Mouse (Mus musculus) midbrain, embryonic 13.5 days (tissue): Measurements from ENCODE around the gene Sema3a. TPM values are rescaled to one million over a fixed set of nuclear protein-coding genes. Genes with fewer than 3 reads are reported as not detected.
A peak's percentile ranks its signal among the peaks of the same experiment; 100 is the strongest.

Experiments
- ATAC-seq: fragments of 200-750 bp; cut with Nextera tagmentation; 2 replicates; pipeline ENCODE4 v1.8.0; 2017; ENCODE audit warnings: mild to moderate bottlenecking, moderate TSS enrichment, moderate library complexity
- H3K27ac ChIP-seq: fragments of 300-500 bp; sonication (generic); 2 replicates; pipeline ENCODE4 v1.5.1; 2015; ENCODE audit warnings: inconsistent platforms, mild to moderate bottlenecking, moderate library complexity
- H3K27me3 ChIP-seq: fragments of 300-500 bp; sonication (generic); 2 replicates; pipeline ENCODE4 v1.6.1; 2015; ENCODE audit warnings: mild to moderate bottlenecking, inconsistent platforms
- H3K36me3 ChIP-seq: fragments of 300-500 bp; sonication (generic); 2 replicates; pipeline ENCODE4 v1.6.1; 2015; ENCODE audit warnings: mild to moderate bottlenecking, inconsistent platforms
- H3K4me1 ChIP-seq: fragments of 300-500 bp; sonication (generic); replicated peaks from 2 replicates; pipeline ENCODE4 v1.6.1; 2015; ENCODE audit warnings: inconsistent platforms
- H3K4me2 ChIP-seq: fragments of 300-500 bp; sonication (generic); replicated peaks from 2 replicates; pipeline ENCODE4 v1.6.1; 2015; ENCODE audit warnings: moderate library complexity, mild to moderate bottlenecking, inconsistent platforms
- H3K4me3 ChIP-seq: fragments of 300-500 bp; sonication (generic); replicated peaks from 2 replicates; pipeline ENCODE4 v1.5.1; 2015; ENCODE audit warnings: mild to moderate bottlenecking, inconsistent platforms
- H3K9ac ChIP-seq: fragments of 300-500 bp; sonication (generic); replicated peaks from 2 replicates; pipeline ENCODE4 v1.6.1; 2015; ENCODE audit warnings: mild to moderate bottlenecking, inconsistent platforms
- H3K9me3 ChIP-seq: fragments of 300-500 bp; sonication (generic); 2 replicates; pipeline ENCODE4 v1.6.1; 2016; ENCODE audit warnings: mild to moderate bottlenecking, inconsistent platforms
- WGBS: fragments of 180-500 bp; shearing (Covaris S2); methylation state at CpG from one replicate; pipeline ENCODE4 v1.1.7; 2015; 5-methylcytosine and 5-hydroxymethylcytosine counted together
- polyA plus RNA-seq: library from polyadenylated mRNA; unstranded; fragments of >200 nt; fragmentation: Nextera tagmentation; extraction: Ambion mirVana; gene quantifications from 2 replicates; pipeline ENCODE4 v1.2.1, GENCODE M21; 2015

Gene Sema3a
- polyA plus RNA-seq, 1 experiment from 2014 or later = 4.5 TPM

DNA sequence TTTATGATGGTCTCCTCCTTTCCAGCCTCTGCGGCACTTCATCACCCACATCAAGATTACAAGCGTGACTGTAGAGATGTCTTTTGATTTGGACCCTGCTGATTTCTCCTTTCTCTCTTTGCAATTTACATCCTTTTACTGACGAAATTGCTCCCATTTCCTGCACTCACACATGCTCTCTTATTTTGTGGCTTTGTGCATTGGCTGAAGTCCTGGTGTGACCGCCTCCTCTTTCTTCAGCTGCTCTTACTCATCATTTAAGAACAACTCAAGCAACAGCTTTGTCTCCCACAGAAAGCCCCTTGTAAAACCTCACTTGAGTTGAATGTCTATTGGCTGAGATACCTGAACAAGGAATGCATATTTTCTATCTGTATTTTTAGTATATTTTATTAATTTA lies 259.5 kb downstream of the Sema3a start:
- ATAC-seq = no peak
- H3K9me3 ChIP-seq = no peaks in the 10 kb centered on the region
- H3K27me3 ChIP-seq = peaks cover 19% of the 10 kb centered on the region
- H3K9ac ChIP-seq = no peak overlapping the region
- no peaks in the 10 kb centered on the region for H3K4me1 ChIP-seq
- WGBS = 68% methylated on average over 4 of the region's 4 CpGs
- no peak overlapping the region for H3K27ac ChIP-seq
- no peaks in the 10 kb centered on the region for H3K36me3 ChIP-seq
- H3K4me3 ChIP-seq = no peak overlapping the region
- no peak overlapping the region for H3K4me2 ChIP-seq

- H3K36me3 ChIP-seq = no peaks in the 10 kb centered on the region
- no peak overlapping the region for H3K9ac ChIP-seq
- ATAC-seq = no peak
- H3K4me1 ChIP-seq = no peaks in the 10 kb centered on the region
- peaks cover 35% of the 10 kb centered on the region for H3K27me3 ChIP-seq
- no peak overlapping the region for H3K4me2 ChIP-seq
- 91% methylated on average over 3 of the region's 3 CpGs for WGBS
- H3K9me3 ChIP-seq = no peaks in the 10 kb centered on the region
- H3K27ac ChIP-seq = no peak overlapping the region
- no peak overlapping the region for H3K4me3 ChIP-seq
Observed at GRCm38 (mm10) chr5:13386603-13387002, 261.4 kb downstream of the Sema3a start.

GRCm38 (mm10) chr5:13387679-13388078 lies 262.5 kb downstream of the Sema3a start:
- H3K4me2 ChIP-seq = no peak overlapping the region
- WGBS = 81% methylated on average over 3 of the region's 3 CpGs
- no peak overlapping the region for H3K27ac ChIP-seq
- no peaks in the 10 kb centered on the region for H3K36me3 ChIP-seq
- H3K9me3 ChIP-seq = no peaks in the 10 kb centered on the region
- ATAC-seq = no peak
- H3K4me3 ChIP-seq = no peak overlapping the region
- no peak overlapping the region for H3K9ac ChIP-seq
- H3K27me3 ChIP-seq = peaks cover 43% of the 10 kb centered on the region
- no peaks in the 10 kb centered on the region for H3K4me1 ChIP-seq

DNA sequence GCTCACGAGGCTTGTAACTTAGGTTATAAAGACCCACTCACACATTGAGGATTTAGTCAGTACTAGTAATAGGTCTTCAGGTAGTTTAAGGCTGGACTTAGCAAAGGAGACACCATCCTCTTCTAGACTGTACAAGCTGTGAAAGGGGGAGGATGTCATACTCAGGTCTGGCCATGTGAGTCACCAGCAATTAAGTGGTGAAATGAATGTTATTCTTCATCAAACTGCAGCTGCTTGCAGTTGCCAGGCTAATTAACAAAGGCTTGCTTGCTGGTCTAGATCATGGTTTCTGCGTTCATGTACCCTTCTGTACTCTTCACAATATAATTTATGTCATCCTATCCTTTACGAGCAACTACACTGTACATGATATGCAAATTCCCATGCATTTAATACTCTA lies 264.8 kb downstream of the Sema3a start:
- no peaks in the 10 kb centered on the region for H3K9me3 ChIP-seq
- H3K27me3 ChIP-seq = peaks cover 57% of the 10 kb centered on the region
- no peaks in the 10 kb centered on the region for H3K4me1 ChIP-seq
- no peak overlapping the region for H3K4me2 ChIP-seq
- WGBS = 87% methylated on average over 3 of the region's 3 CpGs
- no peak overlapping the region for H3K4me3 ChIP-seq
- no peak overlapping the region for H3K9ac ChIP-seq
- no peak for ATAC-seq
- H3K36me3 ChIP-seq = no peaks in the 10 kb centered on the region
- no peak overlapping the region for H3K27ac ChIP-seq

GRCm38 (mm10) chr5:13405432-13405831 lies 280.2 kb downstream of the Sema3a start:
- no peaks in the 10 kb centered on the region for H3K36me3 ChIP-seq
- no peak overlapping the region for H3K4me3 ChIP-seq
- 19% methylated on average over 1 of the region's 1 CpGs for WGBS
- no peaks in the 10 kb centered on the region for H3K9me3 ChIP-seq
- H3K9ac ChIP-seq = no peak overlapping the region
- H3K27me3 ChIP-seq = peaks cover 46% of the 10 kb centered on the region
- peak; percentile 27; the same call in 1 of the 2 replicates for ATAC-seq
- H3K4me1 ChIP-seq = no peaks in the 10 kb centered on the region
- no peak overlapping the region for H3K4me2 ChIP-seq
- no peak overlapping the region for H3K27ac ChIP-seq

GRCm38 (mm10) chr5:13406131-13406530 lies 280.9 kb downstream of the Sema3a start:
- H3K36me3 ChIP-seq = no peaks in the 10 kb centered on the region
- 93% methylated on average over 2 of the region's 2 CpGs for WGBS

DNA sequence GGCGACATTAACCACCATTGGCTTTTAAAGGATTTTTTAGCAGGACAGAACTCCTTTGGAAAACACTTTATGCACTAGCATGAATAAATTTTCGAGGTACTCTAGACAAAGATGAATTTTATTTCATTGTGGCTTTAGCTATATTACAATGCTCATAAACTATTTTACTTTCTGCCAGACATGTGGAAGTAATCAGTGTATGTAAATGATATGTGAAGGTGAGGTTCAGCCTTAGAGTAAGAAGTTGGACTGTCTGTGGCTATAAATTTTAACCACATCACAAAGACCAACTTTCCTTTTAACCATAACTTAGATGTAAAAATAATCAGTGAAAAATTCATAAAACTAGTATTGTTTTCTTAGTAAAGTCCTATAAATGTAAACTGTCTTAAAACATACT lies 286.7 kb downstream of the Sema3a start:
- peaks cover 17% of the 10 kb centered on the region for H3K27me3 ChIP-seq
- no peak overlapping the region for H3K4me3 ChIP-seq
- 67% methylated on average over 2 of the region's 2 CpGs for WGBS
- no peaks in the 10 kb centered on the region for H3K4me1 ChIP-seq
- H3K27ac ChIP-seq = no peak overlapping the region
- ATAC-seq = no peak
- H3K4me2 ChIP-seq = no peak overlapping the region
- no peaks in the 10 kb centered on the region for H3K9me3 ChIP-seq
- no peak overlapping the region for H3K9ac ChIP-seq
- no peaks in the 10 kb centered on the region for H3K36me3 ChIP-seq

More at GRCm38 (mm10) chr5:13406131-13406530, 280.9 kb downstream of the Sema3a start:
- Histone ChIP-seq H3K27me3 (peaks cover 40% of the 10 kb centered on the region), H3K27ac (no peak overlapping the region), H3K4me2 (no peak overlapping the region), H3K9ac (no peak overlapping the region), H3K4me3 (no peak overlapping the region), H3K9me3 (no peaks in the 10 kb centered on the region), H3K4me1 (no peaks in the 10 kb centered on the region)
- no peak for ATAC-seq

DNA sequence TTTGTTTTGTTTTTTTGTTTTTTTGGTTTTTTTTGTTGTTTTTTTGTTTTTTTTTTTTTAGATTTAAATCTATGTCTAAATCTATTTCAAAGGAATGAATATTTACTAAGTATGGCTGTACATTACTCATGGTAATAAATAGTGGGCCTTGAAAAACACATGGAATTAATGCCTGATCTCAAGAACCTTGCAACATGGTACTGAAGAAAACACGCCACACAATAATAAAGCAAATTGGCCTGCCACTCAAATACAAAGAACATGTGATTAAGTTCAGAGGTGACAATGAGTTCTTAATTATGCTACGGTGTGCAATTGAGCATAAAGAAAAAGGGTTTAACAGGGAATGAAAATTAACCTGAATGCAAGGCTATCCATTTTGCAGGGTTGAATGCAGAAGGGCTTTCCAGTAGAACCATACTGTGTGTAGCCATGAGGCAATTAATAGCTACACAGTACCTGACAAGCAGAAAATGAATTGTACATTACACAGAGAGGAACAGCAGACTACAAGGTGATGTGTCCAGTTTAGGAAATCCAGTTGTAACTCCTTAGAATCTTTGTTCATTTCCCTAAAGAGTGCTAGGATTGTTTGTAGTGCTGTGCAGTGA lies 288.8 kb downstream of the Sema3a start:
- WGBS = 65% methylated on average over 2 of the region's 2 CpGs
- H3K9me3 ChIP-seq = no peaks in the 10 kb centered on the region
- H3K27ac ChIP-seq = no peak overlapping the region
- H3K27me3 ChIP-seq = peaks cover 8% of the 10 kb centered on the region; the same call in 1 of the 2 replicates
- ATAC-seq = no peak
- H3K36me3 ChIP-seq = no peaks in the 10 kb centered on the region
- H3K4me2 ChIP-seq = no peak overlapping the region
- no peak overlapping the region for H3K9ac ChIP-seq
- no peaks in the 10 kb centered on the region for H3K4me1 ChIP-seq
- H3K4me3 ChIP-seq = no peak overlapping the region

- Histone ChIP-seq H3K4me3 (no peak overlapping the region), H3K36me3 (no peaks in the 10 kb centered on the region), H3K4me1 (no peaks in the 10 kb centered on the region), H3K9me3 (no peaks in the 10 kb centered on the region), H3K27me3 (0 out of 2 replicates have a peak, but pooled peaks cover 3% of the 10 kb centered on the region), H3K4me2 (no peak overlapping the region), H3K9ac (no peak overlapping the region), H3K27ac (no peak overlapping the region)
- 13% methylated on average over 3 of the region's 3 CpGs for WGBS
- no peak for ATAC-seq
Observed at GRCm38 (mm10) chr5:13416960-13417710, 291.9 kb downstream of the Sema3a start.

DNA sequence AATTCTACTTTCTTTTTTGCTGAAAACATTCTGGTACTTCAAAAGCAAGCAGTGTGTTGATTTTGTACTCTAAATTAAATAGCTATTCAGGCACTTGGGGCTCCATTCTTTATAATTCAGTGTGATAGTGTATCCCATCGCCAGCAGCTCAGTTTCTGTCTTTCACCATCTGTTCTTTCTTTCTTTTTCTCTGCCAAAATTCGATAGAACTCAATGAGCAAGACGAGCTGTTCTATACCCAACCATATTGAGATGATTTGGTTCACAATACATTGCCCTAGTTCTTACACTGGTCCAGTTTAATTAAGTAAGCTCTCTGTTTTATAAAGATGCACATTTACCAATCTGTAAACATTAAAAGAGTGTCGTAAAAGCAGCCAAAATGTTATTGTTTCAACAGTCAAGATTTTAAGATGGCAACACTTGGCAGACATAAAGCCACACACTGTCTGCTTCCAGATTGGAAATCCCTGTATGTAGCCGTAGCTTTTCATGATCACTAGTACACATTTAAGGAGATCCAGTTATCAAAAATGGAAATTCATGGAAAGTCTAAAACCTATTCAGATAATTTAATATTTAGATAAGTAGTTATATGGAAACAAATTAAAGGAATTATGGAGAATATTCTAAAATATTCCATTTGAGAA lies 296.2 kb downstream of the Sema3a start:
- Histone ChIP-seq H3K9ac (no peak overlapping the region), H3K9me3 (no peaks in the 10 kb centered on the region), H3K36me3 (no peaks in the 10 kb centered on the region), H3K4me2 (no peak overlapping the region), H3K27me3 (0 out of 2 replicates have a peak, but pooled peaks cover 3% of the 10 kb centered on the region), H3K4me1 (no peaks in the 10 kb centered on the region), H3K27ac (no peak overlapping the region), H3K4me3 (no peak overlapping the region)
- no peak for ATAC-seq
- 62% methylated on average over 5 of the region's 5 CpGs for WGBS

DNA sequence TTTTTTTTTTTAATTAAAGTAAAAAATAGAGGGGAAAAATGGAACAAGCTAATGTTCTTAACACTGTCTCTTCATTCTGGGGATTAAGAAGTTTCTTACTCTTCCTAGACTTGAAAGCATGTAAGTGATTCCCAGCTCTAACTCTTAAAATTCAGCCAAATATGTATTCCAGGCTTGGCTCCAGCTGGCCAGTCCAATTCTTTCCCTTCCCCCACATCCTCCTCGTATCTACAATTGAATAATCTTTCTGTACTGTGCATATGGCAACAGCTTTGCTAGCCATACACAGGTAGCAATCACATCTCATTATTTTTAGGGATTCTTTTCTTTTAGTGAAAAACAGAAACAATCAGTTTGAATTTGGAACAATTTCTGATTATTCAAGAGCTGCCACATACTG lies 303.5 kb downstream of the Sema3a start:
- 59% methylated on average over 1 of the region's 1 CpGs for WGBS
- no peaks in the 10 kb centered on the region for H3K36me3 ChIP-seq
- no peak overlapping the region for H3K27ac ChIP-seq
- H3K9ac ChIP-seq = no peak overlapping the region
- no peaks in the 10 kb centered on the region for H3K27me3 ChIP-seq
- no peaks in the 10 kb centered on the region for H3K9me3 ChIP-seq
- H3K4me3 ChIP-seq = no peak overlapping the region
- H3K4me1 ChIP-seq = no peaks in the 10 kb centered on the region
- no peak for ATAC-seq
- H3K4me2 ChIP-seq = no peak overlapping the region

GRCm38 (mm10) chr5:13431827-13432226 lies 306.6 kb downstream of the Sema3a start:
- Histone ChIP-seq H3K4me1 (no peaks in the 10 kb centered on the region), H3K9ac (no peak overlapping the region), H3K9me3 (no peaks in the 10 kb centered on the region), H3K36me3 (no peaks in the 10 kb centered on the region), H3K4me3 (no peak overlapping the region), H3K27ac (no peak overlapping the region), H3K4me2 (no peak overlapping the region), H3K27me3 (no peaks in the 10 kb centered on the region)
- no peak for ATAC-seq
- WGBS = 86% methylated on average over 2 of the region's 2 CpGs
